Mouse (Mus musculus) c-Kit-positive CD71-positive TER-119-positive erythroid progenitor cells, embryonic 14.5 days (primary cell): ENCODE data around the gene Olfr1293-ps.

Experiments
- DNase-seq: peaks from one replicate; pipeline ENCODE4 v3.0.0-alpha.2; 2013; ENCODE audit warnings: low spot score

The Olfr1293-ps gene

DNA sequence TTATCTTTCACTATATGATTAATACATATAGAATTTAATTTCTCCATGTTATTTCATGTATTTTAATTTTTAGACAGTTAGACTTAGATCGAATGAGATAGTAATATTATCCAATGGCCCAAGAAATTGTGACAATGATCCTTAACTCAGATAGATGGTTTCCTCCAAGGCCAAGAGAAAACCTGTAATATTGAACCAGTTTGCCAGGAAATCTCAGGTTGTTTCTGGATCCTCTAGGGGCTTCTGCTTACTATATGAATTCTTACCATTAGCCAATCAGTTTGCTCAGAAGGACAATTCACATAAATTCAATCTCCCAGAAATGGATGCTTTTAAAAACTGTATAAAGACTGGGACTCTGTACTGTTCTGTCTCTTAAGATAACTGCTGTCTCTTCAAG is at the start of gene Olfr1293-ps:
Olfr1293-ps (plus strand) TSS at position 301 of the 400 bp plus-strand sequence.
- DNase-seq: no peak

DNA sequence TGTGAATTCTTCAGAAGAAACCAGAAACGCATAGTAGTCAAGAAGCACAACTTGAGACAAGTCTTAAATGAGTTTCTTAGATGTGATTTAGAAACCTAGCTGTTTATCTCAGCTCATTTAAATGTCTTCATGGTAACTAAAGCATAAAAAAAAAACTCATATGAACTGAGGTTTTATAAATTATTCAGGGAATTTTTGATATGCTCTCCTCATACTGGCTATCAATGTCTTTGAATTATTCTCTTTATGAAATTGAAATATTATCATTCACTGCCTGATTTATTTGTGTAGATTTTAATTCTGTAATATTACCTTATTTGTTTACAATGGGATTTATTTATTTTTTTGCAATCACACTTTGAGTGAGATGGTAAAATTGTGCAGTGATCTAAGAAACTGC is 44.5 kb upstream of the Olfr1293-ps start, which contains the start of gene Olfr1289:
Olfr1289 (plus strand) TSS at position 301 of the 400 bp plus-strand sequence.
- DNase-seq: no peak

DNA sequence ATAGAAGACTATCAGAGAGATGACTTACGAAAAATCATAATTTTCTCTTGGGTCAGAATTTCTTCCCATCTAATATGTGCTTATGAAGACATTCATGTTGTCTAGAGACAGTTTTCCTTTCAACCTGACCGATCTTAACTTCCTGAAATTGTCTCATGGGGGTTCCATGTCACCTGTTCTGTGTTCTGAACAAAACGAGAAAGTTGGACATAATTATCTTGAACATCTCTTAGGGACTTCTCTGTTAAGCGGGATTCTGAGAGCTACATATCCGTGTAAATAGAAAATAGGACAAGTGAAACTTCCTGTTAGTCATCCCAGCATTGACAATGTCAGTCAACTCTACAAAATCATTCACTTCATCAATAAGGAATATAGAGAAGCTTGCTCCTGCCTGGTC is 31.3 kb upstream of the Olfr1293-ps start, which contains the start of gene Olfr1290:
Olfr1290 (minus strand) TSS at position 101 of the 400 bp plus-strand sequence.
- no peak for DNase-seq

DNA sequence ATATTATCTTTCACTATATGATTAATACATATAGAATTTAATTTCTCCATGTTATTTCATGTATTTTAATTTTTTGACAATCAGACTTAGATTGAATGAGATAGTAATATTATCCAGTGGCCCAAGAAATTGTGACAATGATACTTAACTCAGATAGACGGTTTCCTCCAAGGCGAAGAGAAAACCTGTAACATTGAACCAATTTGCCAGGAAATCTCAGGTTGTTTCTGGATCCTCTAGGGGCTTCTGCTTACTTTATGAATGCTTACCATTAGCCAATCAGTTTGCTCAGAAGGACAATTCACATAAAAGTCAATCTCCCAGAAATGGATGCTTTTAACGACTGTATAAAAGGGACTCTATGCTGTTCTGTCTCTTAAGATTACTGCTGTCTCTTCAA is 28.1 kb upstream of the Olfr1293-ps start, which contains the start of gene Olfr1291-ps1:
Olfr1291-ps1 (plus strand) TSS at position 301 of the 400 bp plus-strand sequence.
- no peak for DNase-seq

DNA sequence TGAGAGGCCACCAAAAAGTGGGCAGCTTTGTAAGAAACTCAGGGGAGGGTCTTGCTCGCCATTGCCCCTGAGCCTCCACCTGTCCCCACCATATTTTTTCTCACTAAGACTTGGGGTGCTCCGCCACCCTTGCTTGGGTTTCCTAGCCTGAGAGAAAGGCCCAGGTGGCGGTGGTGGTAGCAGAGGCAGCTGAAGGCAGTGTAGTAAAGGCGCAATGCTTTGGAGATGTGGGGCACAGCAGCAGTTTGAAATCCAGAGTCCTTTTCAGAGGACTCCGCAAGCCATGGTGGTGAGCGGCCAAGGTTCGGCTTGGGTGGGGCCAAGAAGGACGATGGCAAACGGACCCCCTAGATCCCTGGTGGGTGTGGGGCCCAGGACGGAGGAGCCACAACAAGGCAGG is 7.6 kb upstream of the Olfr1293-ps start:
- DNase-seq: no peak

DNA sequence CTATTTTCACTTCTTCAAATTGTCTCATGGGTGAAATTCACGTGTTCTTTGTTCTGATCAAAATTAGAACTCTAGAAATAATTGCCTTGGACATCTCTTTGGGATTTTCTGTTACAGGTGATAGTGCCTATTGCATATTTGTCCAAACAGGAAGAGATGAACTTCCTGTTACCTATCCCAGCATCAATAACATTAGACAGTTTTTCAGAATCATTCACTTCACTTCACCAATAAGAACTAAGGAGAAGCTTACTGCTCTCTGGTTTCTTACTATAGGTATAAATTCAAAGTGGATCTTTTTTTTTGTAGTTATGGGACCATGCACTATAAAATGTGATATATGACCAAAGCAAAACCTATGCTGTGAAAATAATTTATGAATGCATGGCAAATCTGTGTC is 15.2 kb downstream of the Olfr1293-ps start, which contains the start of gene Olfr1294:
Olfr1294 (minus strand) TSS at position 101 of the 400 bp plus-strand sequence.
- DNase-seq: no peak

DNA sequence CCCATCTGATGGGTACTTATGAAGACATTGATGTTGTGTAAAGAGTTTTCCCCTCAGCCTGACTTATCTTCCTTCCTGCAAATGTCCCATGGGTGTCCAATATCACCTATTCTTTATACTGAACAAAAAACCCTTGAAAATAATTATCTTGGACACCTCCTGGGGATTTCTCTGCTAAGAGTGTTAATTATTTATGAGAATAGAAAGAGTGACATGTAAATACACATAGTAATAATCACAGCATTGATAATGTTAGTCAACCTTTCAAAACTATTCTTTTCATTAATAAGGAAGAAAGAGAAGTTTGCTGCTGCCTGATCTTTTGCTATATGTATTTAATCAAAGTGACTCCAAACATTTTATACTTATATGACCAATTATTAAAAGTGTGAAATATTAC is 44.6 kb downstream of the Olfr1293-ps start, which contains the start of gene Olfr1295:
Olfr1295 (minus strand) TSS at position 101 of the 400 bp plus-strand sequence.
- no peak for DNase-seq
